Mouse (Mus musculus): ENCODE data around the gene Rab4a.

DNA sequence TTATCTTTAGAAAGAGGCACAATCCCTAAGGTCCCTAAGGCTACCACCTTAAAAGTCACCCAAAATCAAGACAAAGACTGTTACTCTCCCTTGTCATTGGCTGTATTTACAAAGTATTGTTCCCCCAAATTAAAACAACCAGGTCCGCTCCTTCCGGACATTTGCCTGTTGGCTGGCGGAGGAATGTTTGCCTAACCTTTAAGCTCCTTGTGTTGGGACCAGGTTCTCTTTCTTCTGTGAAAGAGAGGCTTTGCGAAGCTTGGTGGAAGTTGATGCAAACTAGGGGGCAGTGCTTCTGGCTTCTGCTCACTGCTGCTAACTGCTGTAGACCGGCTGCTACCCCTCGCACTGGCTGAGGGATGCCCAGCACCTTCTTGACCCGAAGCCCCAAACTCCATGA is 2.9 kb downstream of the Rab4a start:
- TF ChIP-seq POLR2A (IDR thresholded peaks at IDR 0.05; ENCODE audit: control insufficient read depth, low read depth, low read length) (no peak), CTCF (IDR thresholded peaks at IDR 0.05; ENCODE audit: control insufficient read depth, insufficient read depth, insufficient replicate concordance, low read depth, low read length) (no peak)
